Mouse (Mus musculus) c-Kit-positive CD71-negative TER-119-negative erythroid progenitor cells, embryonic 14.5 days (primary cell): Measurements from ENCODE around the gene Tnp2.

ENCODE experiments used
- DNase-seq: peaks from one replicate; pipeline ENCODE4 v3.0.0-alpha.2; 2013; ENCODE audit warnings: low read depth

Gene Tnp2

DNA sequence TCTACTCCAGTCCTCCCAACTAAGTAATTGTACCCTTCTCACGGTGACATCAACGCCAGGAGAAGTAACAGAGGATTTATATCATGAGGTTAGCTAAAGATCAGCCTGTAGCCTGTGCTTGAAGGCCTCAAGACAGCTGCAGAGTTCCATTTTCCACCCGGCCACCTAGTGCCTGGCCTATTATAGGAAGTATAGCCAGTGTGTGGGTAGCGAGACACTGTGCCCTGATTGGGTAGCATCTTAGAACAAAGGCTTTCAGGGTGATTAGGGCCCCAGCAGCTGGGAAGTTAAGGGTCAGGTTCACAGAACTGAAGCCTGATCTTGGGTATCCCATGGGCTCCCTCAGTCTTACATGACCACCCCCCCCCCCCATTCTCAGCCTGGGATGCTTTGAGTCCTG, 406 bp upstream of the Tnp2 start:
- no peak for DNase-seq

DNA sequence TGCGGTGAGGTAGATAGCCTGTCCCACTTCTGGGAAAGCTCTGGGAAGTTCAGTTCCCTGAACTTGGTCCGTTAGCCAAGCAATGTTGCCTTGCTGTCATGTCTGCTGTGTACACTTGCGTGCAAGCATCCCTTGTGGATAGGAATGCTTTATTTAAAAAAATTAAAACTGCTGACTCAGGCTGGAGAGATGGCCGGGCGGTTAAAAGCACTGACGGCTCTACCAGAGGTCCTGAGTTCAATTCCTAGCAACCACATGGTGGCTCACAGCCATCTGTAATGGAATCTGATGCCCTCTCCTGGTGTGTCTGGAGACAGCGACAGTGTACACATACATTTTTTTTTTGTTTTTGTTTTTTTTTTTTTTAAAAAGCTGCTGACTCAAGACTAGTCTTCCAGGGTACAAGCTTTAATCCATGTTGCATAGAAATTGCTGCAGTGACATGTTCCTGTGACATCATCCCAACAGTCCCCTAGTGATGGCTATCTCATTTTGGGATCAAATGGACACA, 857 bp downstream of the Tnp2 start:
- no peak for DNase-seq

DNA sequence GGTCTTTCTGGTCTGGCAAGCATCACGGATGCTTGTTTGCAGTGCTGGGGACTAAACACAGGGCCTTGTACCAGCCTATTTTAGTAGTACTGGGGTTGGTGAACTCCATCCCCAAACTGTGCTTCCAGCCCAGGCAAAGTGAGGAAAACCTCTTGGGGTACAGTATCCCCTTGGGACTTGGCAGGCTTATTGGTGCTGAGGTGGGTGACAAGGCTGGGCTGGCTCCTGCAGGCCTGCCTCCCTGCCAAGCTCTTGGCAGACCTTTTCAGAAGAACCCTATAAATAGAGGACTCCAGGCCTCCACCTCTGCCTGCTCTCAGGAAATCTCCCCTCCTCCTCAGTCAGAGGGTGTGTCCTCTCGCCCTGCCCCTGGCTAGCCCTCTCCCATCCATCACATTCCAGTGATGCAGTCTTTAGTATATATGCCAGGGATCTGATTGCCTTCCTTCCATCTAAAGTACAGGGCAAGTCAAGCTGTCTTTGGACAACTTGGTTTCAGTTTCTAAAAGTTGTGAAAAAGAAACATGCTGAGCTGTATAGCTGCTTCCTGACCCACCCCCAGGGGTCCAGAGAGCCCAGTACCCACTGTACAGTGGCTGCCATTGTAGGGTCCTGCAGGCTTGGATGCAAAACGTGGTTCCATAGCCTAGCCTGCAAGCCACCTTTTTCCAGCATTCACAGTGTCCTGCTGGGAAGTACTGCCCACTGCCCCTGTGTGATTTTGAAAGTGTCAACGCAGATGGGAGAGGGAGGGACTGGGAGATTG, 1.5 kb downstream of the Tnp2 start:
- no peak for DNase-seq

DNA sequence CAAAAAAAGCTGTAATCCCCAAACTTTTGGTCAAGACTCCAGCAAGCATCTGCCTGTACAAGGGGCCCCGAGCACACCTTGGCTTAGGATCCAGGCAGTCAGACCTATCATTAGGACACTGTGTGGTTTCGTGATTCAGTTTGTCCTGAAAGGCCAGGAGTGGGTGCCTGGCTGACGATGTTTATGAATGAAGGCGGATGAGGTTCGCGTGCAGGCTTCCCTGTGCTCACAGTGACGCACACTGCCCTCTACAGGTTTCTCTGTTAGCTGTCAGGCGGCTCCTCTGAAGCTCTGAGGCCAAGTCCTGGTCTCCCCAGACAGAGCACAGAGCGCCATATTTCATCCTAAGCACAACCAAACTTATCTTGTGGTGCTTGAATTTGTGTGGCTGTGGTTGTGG, 2.2 kb downstream of the Tnp2 start:
- peak; percentile 92 for DNase-seq

DNA sequence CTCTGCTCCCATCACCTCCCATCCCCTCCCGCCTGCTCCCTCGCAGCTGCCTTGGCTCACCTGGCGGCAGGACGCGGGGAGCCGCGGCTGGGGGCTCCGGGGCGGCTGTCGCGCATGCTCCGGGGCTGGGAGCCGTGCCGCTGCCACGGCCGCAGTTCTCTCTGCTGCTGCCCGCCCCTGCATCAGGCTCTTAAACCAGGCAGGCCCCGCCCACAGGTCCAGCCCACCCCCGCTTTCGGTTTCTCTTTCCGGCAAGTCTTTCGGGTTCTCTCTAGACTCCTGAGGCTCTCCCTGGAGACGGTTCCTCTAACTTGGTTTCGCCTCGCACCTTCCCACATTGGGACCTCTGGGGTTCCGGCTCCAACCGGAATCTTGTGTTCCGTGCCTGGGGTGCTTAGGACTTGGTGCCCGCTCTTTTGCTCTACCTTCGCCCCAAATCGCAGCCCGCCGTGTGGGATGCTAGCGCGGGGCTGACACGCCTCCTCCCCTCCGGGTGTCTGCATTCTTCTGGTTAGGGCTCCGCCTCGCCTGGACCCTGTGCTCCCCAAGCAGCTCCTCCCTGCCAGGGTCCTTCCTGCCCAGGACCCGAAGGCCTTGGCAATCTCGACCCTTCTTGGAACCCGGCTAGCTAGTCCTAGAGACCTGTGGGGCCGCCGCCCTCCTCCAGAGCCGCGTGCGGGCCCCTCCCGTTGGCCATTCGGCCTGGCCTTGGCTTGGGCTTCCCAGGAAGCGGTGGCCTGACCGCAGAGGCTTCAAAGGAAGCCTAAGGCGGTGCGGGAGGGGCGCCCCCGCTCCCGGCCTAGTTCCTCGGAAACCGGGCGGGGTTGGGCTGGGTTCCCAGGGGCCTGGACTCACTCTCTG, 2.9 kb downstream of the Tnp2 start, which contains the start of gene Socs1:
Gene Socs1 (minus strand): TSS at position 166 of the 861 bp plus-strand sequence.
- DNase-seq: peak; percentile 78

DNA sequence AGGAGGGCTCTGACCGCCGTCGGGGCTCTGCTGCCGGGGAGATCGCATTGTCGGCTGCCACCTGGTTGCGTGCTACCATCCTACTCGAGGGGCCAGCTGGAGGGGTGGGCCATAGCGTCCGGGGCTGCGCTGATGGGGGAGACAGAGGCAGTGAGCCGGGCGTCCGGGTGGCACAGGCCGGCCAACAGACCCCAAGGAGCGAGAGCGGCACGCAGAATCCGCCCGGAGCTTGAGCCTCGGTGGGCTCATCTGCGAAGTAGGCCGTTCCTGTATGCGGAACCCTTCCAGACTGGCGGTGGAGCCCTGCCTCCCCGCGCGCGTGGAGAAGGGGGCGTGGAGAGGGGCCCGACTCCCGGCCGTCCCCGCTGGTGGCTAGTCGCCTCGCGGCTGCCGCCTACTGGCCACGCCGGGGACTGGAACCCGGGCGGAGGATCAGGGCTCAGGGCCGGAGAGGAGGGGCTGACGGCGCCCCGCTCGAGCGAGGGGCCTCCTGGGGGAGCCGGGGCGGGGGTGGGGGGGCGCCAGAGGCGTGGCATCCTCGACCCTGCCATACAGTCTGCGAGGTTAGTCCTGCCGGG, 3.6 kb downstream of the Tnp2 start:
- peak; percentile 77 for DNase-seq

DNA sequence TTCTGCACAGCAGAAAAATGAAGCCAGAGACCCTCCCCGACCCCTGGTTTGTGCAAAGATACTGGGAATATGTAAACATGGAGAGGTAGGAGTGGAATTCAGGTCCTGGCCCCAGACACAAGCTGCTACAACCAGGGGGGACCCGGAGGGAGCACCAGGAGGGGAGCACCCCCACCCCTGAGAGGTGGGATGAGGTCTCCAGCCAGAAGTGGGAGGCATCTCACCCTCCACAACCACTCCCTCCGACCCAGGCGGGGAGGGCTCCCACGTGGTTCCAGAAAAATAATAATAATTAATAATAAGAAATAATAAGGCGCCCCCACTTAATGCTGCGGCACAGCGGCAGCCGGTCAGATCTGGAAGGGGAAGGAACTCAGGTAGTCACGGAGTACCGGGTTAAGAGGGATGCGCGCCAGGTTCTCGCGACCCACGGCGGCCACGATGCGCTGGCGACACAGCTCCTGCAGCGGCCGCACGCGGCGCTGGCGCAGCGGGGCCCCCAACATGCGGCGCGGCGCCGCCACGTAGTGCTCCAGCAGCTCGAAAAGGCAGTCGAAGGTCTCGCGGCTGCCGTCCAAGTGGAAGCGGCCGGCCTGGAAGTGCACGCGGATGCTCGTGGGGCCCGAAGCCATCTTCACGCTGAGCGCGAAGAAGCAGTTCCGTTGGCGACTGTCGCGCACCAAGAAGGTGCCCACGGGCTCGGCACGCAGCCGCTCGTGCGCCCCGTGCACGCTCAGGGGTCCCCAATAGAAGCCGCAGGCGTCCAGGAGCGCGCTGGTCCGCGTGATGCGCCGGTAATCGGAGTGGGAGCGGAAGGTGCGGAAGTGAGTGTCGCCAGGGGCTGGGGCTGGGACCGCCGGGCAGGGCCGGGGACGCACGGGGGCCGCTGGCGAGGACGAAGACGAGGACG, 4.3 kb downstream of the Tnp2 start:
- no peak for DNase-seq

DNA sequence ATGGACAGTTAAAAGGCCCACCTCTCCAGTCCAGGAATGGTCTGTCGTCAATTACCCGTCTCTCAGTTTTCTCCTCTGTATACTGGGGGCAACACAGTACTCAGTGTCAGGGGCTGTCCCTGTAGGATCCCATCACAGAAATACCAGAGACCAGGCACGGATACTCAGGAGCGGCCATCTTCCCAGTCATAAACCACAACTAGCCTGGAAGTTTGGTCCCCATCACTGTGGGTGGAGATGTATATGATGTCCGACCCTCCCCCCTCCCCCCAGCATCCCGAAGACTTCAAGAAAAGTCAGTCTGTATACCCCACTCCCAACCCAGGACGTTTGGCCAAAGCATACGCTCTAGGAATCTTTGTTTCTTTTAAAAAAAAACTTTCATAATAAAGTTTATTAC, 5.0 kb downstream of the Tnp2 start:
- DNase-seq: no peak

DNA sequence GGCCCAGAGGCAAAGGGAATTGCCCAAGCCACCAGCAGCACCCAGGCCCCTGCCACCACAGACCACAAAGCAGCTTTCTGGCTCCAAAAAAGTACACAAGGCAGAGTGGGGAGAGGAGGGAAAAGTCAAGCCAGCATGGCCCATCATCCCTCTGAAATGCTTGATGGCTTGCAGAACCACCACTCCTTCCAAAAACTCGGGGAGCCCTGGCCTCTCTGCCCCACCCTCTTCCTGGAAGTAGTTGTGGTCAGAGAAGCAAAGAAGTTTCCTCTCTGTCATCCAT, 5.4 kb downstream of the Tnp2 start:
- no peak for DNase-seq

DNA sequence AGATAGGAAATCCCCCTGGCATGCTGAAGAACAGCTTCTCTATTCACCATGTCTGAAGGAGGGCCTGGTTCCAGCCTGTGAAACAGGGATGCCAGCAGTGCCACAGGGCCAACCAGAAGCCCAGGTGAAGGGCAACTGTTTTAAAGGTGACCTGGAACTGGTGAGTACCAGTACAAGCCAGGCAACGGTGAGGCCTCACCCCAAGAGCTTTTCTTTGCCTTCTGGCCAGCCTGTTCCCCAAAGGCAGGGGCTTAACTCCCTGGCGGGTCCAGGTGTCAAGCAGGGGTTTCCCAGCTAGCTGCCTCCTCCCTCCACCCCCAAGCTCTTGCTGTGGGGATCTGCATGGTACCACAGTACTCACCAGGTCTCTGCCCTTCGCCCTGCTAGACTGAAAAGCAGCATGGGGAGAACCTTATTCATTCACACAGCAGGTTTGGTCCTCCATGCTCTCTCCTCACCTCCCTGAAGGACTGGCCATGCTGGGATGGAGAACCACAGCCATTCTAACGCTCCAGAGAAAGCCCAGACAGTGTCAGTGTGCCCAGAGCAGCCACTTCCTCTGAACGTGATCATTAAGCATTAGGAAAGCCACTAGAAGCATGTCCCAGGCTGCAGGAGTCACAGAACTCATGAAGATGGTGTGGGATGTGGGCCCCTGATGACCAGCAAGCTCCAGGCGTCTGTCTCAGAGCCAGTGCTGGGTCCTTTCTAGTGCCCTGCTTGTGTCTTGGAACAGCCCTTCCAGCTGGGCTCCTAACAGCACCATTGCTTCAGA, 5.9 kb downstream of the Tnp2 start:
- no peak for DNase-seq

DNA sequence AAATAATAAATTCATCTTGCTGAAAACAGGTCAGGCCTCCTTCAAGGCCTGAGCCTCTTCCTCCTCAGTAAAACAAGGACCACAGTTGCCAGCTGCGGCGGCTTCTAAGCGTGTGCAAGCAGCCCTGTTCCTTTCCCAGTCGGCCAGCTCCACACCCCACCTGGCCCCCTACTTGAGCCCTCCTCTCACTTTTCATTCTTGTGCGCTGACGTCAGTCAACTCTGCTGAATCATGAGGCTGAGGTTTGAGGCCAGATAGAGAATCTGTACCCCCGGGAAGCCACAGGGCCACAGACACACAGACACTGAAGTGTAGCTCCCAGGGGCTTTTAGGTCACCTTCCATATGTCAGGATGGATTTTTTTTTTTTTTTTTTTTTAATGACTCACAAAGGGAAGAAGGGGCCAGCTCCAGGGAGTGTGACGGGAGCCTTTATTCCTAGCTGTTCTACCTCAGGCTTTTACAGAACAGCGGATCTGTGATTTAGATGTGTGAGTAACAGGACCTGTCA, 6.5 kb downstream of the Tnp2 start:
- DNase-seq: no peak

DNA sequence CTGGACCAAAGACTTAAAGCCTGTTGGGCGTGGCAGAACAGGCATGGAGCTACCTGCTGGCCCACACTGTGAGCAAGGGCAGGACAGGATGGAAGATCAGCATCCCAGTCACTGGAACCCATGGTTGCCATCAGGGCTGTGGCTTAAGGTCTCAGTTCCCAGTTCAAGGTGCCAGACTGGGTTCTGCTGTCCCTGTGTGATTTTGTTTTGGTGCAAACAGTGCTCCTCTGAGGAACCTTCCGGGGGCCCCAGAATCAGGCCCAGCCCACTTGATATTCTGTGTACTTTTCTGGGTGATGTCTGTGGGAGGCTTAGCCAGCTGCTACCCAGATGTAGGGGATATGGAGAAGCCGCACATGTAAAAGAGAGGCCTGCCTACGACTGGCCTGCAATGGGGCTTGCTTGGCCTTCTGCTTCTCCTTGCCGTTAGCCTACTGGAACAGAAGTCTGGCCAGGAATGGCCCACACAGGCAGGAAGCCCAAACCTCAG, 7.8 kb downstream of the Tnp2 start:
- no peak for DNase-seq

DNA sequence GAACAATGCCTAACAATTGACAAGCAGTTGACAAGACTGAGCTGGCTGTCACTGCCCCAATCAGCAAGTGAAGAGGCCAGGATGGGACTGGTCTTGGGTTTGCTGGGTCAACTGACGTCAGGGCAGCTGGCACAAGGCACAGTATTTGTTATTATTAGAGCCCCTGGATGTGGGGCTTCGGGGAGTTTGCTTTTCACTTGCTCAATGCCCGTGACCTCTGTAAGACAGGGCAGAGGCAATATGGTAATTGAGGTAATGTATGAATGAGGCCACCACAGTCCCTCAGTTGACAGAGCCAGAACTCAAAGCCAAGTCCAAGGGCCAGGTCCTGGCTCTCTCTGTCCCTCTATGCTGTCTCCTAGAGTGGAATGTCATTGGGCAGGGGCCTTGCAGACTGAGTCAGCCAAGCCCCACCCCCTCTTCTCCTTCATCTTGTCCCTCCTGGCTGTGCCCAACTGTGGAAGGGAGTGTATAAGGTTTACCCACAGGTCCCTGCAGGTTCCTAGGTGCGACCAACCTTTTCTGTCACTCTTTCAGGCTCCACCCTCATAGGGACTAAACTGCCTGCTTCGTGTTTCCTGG, 10.8 kb downstream of the Tnp2 start:
- no peak for DNase-seq

DNA sequence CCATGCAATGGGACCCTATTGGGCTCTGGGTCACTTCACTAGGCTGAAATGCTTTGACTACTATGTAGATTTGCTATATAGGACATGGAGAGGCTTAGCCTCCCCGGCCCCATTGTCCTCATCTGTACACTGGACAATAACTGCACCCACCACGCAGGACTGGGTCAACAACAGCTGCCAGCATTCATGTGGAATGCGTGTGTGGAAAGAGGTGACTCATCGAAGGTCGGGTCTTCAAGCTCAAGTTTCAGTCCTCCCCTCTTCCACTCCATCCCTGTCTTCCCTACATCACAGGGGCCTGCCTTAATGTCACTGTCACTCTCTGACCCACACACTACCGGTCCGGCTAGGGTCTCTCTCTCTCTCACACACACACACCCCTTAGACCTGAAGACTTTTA, 12.1 kb downstream of the Tnp2 start:
- no peak for DNase-seq

DNA sequence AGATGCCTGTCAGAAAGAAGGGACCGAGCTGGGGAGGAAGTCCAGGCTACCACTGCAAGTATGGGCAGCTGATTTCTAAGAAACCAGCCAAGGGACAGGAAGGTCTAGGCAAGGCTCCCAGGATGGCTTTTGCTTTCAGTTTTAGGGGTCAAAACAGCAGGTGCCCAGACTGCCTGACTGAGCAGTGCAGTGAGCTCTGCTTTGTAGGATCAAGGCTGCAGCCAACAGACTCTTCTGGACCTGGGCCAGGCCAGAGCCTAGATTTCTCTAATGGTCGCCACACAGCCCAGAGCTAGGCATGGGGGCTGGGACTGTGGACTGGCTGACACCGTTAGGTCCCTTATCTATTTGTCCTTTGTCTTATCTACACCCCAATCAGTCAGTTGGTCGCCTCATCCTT, 13.7 kb downstream of the Tnp2 start:
- no peak for DNase-seq

DNA sequence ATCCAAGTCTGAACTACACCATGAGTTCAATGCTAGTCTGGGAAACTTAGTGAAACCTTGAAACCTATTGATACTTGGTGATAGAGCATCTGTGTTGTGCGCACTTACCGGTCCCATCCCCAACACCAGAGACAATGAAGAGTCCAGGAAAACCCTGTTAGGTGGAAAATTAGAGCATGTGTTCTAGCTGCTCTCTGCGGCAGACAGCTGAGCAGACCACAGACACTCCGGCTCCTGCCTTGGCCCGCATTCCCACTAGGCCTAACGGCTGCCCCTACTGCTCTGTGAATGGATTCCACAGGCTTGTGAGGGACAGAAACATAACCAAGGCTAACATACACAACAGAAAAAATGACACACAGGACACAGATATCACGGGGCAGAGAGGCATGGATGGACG, 14.9 kb downstream of the Tnp2 start:
- no peak for DNase-seq

DNA sequence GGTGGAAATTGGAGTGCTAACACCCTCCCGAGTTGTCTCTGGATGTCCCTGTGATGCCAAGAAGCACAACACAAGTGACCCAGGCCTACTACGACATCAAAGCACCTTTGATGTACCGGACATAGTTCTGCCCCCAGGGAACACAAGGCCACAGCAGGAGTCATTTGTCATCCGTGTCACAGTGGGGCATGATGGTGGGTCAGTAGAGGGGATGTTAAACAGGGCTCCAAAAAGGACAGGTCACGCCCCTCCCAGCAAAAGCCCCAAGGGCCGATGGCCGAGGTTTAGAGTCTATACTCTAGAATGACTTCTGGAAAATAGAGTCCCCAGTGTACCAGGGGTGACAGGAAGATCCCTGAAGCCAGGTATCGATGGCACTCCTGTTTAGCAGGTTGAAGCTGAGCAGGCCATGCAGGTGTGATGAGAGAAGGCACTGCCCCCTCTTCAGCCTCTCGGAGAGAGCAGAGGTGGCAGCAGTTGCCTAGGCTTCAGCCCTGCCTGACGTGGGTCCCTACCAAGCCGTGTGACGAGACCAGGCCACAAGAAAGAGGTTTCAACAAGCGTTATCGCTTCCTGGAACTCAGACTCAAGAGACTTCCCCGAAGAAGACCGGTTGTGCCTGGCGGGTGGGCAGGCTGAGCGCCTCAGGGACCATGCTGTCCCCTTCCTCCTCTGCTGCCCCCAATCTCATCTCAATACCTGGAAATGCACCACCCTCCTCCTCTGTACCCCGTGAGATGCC, 16.5 kb downstream of the Tnp2 start:
- DNase-seq: no peak

DNA sequence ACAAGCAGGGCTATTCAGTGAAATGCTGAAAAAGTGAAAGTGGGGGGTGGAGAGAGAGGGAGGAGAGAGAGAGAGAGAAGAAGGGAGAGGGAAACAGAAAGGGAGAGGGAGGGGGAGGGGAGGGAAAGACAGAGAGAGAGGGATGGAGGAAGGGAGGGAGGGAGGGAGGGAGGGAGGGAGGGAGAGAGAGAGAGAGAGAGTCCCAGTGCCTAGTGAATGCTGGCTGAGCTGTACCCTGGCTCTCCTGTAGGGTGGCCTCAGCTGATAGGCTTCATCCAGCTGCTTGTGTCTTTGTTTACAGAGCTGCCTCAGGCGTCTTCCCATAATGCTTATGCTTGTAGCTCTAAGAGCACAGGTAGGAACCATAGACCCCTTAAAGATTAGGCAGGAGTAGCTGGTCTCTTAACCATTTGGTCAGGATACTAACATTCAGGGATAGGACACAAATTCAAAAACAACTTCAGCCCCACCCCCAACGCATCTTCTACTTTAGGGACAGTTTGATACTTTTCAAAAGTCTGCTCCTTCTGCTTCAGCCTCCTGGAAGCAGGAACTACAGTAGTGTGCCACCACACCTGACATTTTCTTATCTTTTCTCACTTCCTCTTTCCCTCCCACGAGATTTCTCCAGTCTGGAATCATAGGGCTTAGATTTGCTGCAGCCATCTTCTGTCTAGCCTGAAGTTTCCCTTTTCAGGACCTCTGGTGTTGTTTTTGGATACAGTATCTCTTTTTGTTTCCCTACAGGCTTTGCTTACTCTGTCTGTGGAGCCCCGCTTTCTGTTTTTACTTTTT, 17.7 kb downstream of the Tnp2 start:
- no peak for DNase-seq

DNA sequence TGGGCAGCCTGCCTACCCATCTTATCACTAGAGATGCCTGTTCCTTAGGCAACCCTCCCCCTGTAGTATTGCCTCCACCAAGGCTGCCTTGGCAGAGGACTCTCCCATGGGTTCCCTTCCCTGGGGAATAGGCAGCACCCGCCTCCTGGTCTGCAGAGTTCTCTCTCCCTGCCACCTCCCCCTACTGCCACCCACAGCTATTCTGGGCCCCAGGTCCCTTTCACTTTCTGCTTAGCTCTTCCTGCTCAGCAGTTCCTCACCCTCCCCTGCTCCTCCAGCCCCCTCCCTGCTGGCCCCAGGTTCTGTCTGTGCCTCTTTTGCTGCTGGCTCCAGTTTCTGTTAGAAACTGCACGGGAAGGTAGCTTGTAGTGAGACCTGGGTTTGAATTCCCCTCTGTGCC, 18.8 kb downstream of the Tnp2 start:
- no peak for DNase-seq
